ENCODE assay signal across 8 mouse cellular contexts in the genomic region with DNA sequence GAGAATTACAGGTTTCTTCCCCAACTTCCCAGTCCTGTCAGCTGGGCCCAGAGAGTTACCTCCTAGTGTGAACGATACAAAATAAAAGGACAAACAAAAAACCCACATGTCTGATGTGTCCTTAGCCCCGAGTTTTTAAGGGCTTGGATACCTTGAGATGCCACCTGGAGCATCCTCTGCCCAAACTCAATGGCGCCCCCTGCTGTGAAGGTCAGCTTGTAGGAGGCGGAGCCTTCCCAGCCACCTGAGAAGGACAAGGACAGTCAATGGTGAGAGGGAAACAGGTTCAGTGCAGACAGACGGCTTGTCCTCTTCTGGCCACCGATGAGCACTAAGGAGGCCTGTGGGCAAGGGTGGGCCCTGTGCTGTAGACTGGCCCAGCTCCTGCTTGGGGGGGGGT. TPM values are rescaled to one million over a fixed set of nuclear protein-coding genes. Genes with fewer than 3 reads are reported as not detected.
DNase-seq lines count a peak whose midpoint lies in the region; ATAC-seq and TF ChIP-seq lines count a peak whose summit lies in the region.

No protein-coding gene starts in this region.

- no peak overlapping the region for H3K4me3 ChIP-seq in intestine, embryonic 14.5 days (ENCODE audit: low read depth, low read length)
- no peak overlapping the region for H3K4me3 ChIP-seq in intestine, embryonic 15.5 days (replicated peaks)
- no peak overlapping the region for H3K4me3 ChIP-seq in spleen, adult 2 months (ENCODE audit: extremely low read depth, insufficient read depth, insufficient read length)
- H3K4me3 ChIP-seq in forebrain, embryonic 14.5 days (ENCODE audit: low read depth, low read length), result no peak overlapping the region

- no peaks in the 10 kb centered on the region for H3K27me3 ChIP-seq in intestine, embryonic 14.5 days (replicated peaks; ENCODE audit: control insufficient read depth, insufficient read depth, low read length)
- no peaks in the 10 kb centered on the region for H3K27me3 ChIP-seq in intestine, embryonic 15.5 days (replicated peaks)
- H3K27me3 ChIP-seq in spleen, adult 2 months (ENCODE audit: control insufficient read depth, insufficient read depth, low read length), result no peaks in the 10 kb centered on the region
- H3K27me3 ChIP-seq in forebrain, embryonic 14.5 days (replicated peaks; ENCODE audit: control insufficient read depth, insufficient read depth, low read length), result no peaks in the 10 kb centered on the region

- peak; percentile 68; the same call in 1 of the 2 replicates for TF ChIP-seq CTCF in spleen, adult 2 months (IDR thresholded peaks at IDR 0.05; ENCODE audit: extremely low read depth, insufficient read depth, insufficient read length, insufficient replicate concordance)

- no peak overlapping the region for H3K4me2 ChIP-seq in intestine, embryonic 14.5 days (ENCODE audit: low read length)
- no peak overlapping the region for H3K4me2 ChIP-seq in intestine, embryonic 15.5 days (replicated peaks)
- no peak overlapping the region for H3K4me2 ChIP-seq in forebrain, embryonic 14.5 days (ENCODE audit: low read length)

- ATAC-seq in intestine, embryonic 14.5 days (replicated peaks; ENCODE audit: low FRiP score, low TSS enrichment, low read depth), result no peak
- no peak for ATAC-seq in intestine, embryonic 15.5 days
- ATAC-seq in forebrain, embryonic 14.5 days, result no peak

- no peaks in the 10 kb centered on the region for H3K9me3 ChIP-seq in intestine, embryonic 14.5 days (ENCODE audit: control insufficient read depth, low read length)
- no peaks in the 10 kb centered on the region for H3K9me3 ChIP-seq in intestine, embryonic 15.5 days
- no peaks in the 10 kb centered on the region for H3K9me3 ChIP-seq in forebrain, embryonic 14.5 days (replicated peaks; ENCODE audit: control insufficient read depth, low read length)

- DNase-seq in intestine, embryonic 14.5 days (ENCODE audit: low spot score), result peak; percentile 77
- DNase-seq in B cell, adult 2 months, result peak; percentile 88 to 90
- DNase-seq in T-cell, adult 2 months (ENCODE audit: low spot score), result peak; percentile 73
- DNase-seq in kidney, postnatal 10 days, result peak; percentile 78
- DNase-seq in spleen, adult 2 months (ENCODE audit: low read depth in 1 of 2, low spot score in 2 of 2), result peak in 1 of 2 experiments; percentile 76
- no peak for DNase-seq in left cerebral cortex, adult 8-10 months (ENCODE audit: low spot score in 2 of 2)
- no peak for DNase-seq in forebrain, embryonic 14.5 days (ENCODE audit: low spot score)

- peaks cover 53% of the 10 kb centered on the region for H3K36me3 ChIP-seq in intestine, embryonic 14.5 days (ENCODE audit: control insufficient read depth, insufficient read depth, low read length)
- H3K36me3 ChIP-seq in intestine, embryonic 15.5 days, result peaks cover 40% of the 10 kb centered on the region
- H3K36me3 ChIP-seq in spleen, adult 2 months (ENCODE audit: control insufficient read depth, insufficient read depth, low read length), result peaks cover 30% of the 10 kb centered on the region
- H3K36me3 ChIP-seq in forebrain, embryonic 14.5 days (ENCODE audit: control insufficient read depth, insufficient read depth, low read length), result peaks cover 54% of the 10 kb centered on the region

- H3K9ac ChIP-seq in intestine, embryonic 14.5 days (ENCODE audit: low read length), result no peak overlapping the region
- no peak overlapping the region for H3K9ac ChIP-seq in intestine, embryonic 15.5 days
- no peak overlapping the region for H3K9ac ChIP-seq in forebrain, embryonic 14.5 days (ENCODE audit: low read length)

- TF ChIP-seq POLR2A in spleen, adult 2 months (IDR thresholded peaks at IDR 0.05; ENCODE audit: low read depth, low read length), result no peak

- 58% methylated on average over 6 of the region's 6 CpGs for WGBS in intestine, embryonic 14.5 days
- WGBS in intestine, embryonic 15.5 days, result 64% methylated on average over 6 of the region's 6 CpGs
- 77% methylated on average over 6 of the region's 6 CpGs for WGBS in spleen, adult 2 months
- 67% methylated on average over 6 of the region's 6 CpGs for WGBS in forebrain, embryonic 14.5 days

- no peak overlapping the region for H3K27ac ChIP-seq in intestine, embryonic 14.5 days (ENCODE audit: low read depth)
- no peak overlapping the region for H3K27ac ChIP-seq in intestine, embryonic 15.5 days
- no peak overlapping the region for H3K27ac ChIP-seq in spleen, adult 2 months (ENCODE audit: insufficient read depth, low read length)
- H3K27ac ChIP-seq in forebrain, embryonic 14.5 days (ENCODE audit: low read depth, low read length), result no peak overlapping the region

- peaks cover 27% of the 10 kb centered on the region for H3K4me1 ChIP-seq in intestine, embryonic 14.5 days (replicated peaks; ENCODE audit: control insufficient read depth, insufficient read depth, low read length)
- H3K4me1 ChIP-seq in intestine, embryonic 15.5 days (replicated peaks), result peaks cover 35% of the 10 kb centered on the region
- H3K4me1 ChIP-seq in spleen, adult 2 months (ENCODE audit: control insufficient read depth, insufficient read depth, insufficient read length), result peaks cover 13% of the 10 kb centered on the region; the same call in 1 of the 2 replicates
- peaks cover 9% of the 10 kb centered on the region for H3K4me1 ChIP-seq in forebrain, embryonic 14.5 days (ENCODE audit: control insufficient read depth, insufficient read depth, low read length)

RNA-seq across cellular contexts. Expression of a gene that starts 3.3 kb away (rescaled TPM):
- polyA plus RNA-seq in intestine, embryonic 14.5 days (2014; fragmentation: Nextera tagmentation; extraction: Ambion mirVana), result 2.6 and 3.5 TPM in 2 replicates
- polyA plus RNA-seq in intestine, embryonic 15.5 days (2015; fragmentation: Nextera tagmentation; extraction: Ambion mirVana), result 4.2 and 5.2 TPM in 2 replicates
- polyA plus RNA-seq in spleen, adult 2 months (2012; rRNA removed), result 49.4 and 65.0 TPM in 2 replicates
- total RNA-seq in left cerebral cortex, adult 8-10 months (2022), result 1 to 10 TPM; 1.2 to 4.1 (median 1.7) TPM
- polyA plus RNA-seq in forebrain, embryonic 14.5 days (2014; fragmentation: Nextera tagmentation; extraction: Ambion mirVana), result 0.19 and 0.62 TPM in 2 replicates

RNA-seq across cellular contexts. Expression of a gene that starts 5.7 kb away (rescaled TPM):
- polyA plus RNA-seq in intestine, embryonic 14.5 days (2014; fragmentation: Nextera tagmentation; extraction: Ambion mirVana), result 78.0 and 85.0 TPM in 2 replicates
- polyA plus RNA-seq in intestine, embryonic 15.5 days (2015; fragmentation: Nextera tagmentation; extraction: Ambion mirVana), result 93.5 and 98.1 TPM in 2 replicates
- 135 and 162 TPM in 2 replicates for polyA plus RNA-seq in spleen, adult 2 months (2012; rRNA removed)
- 100 to 1,000 TPM; 414 to 460 (median 438) TPM for total RNA-seq in left cerebral cortex, adult 8-10 months (2022)
- polyA plus RNA-seq in forebrain, embryonic 14.5 days (2014; fragmentation: Nextera tagmentation; extraction: Ambion mirVana), result 145 and 166 TPM in 2 replicates

RNA-seq across cellular contexts. Expression of a gene that starts 45.9 kb away (rescaled TPM):
- polyA plus RNA-seq in intestine, embryonic 14.5 days (2014; fragmentation: Nextera tagmentation; extraction: Ambion mirVana), result 10.8 and 13.1 TPM in 2 replicates
- 18.0 and 20.9 TPM in 2 replicates for polyA plus RNA-seq in intestine, embryonic 15.5 days (2015; fragmentation: Nextera tagmentation; extraction: Ambion mirVana)
- polyA plus RNA-seq in spleen, adult 2 months (2012; rRNA removed), result 19.4 and 26.1 TPM in 2 replicates
- 1 to 10 TPM; 5.6 to 8.1 (median 7.0) TPM for total RNA-seq in left cerebral cortex, adult 8-10 months (2022)
- 4.0 and 6.0 TPM in 2 replicates for polyA plus RNA-seq in forebrain, embryonic 14.5 days (2014; fragmentation: Nextera tagmentation; extraction: Ambion mirVana)

RNA-seq across cellular contexts. Expression of a gene that starts 49.8 kb away (rescaled TPM):
- polyA plus RNA-seq in intestine, embryonic 14.5 days (2014; fragmentation: Nextera tagmentation; extraction: Ambion mirVana), result 5.3 and 5.5 TPM in 2 replicates
- 6.4 and 7.1 TPM in 2 replicates for polyA plus RNA-seq in intestine, embryonic 15.5 days (2015; fragmentation: Nextera tagmentation; extraction: Ambion mirVana)
- 23.7 and 26.0 TPM in 2 replicates for polyA plus RNA-seq in spleen, adult 2 months (2012; rRNA removed)
- total RNA-seq in left cerebral cortex, adult 8-10 months (2022), result 1 to 10 TPM; 6.3 to 7.7 (median 7.4) TPM
- 0.97 and 1.1 TPM in 2 replicates for polyA plus RNA-seq in forebrain, embryonic 14.5 days (2014; fragmentation: Nextera tagmentation; extraction: Ambion mirVana)

RNA-seq across cellular contexts. Expression of a gene that starts 51.0 kb away (rescaled TPM):
- 29.8 and 34.5 TPM in 2 replicates for polyA plus RNA-seq in intestine, embryonic 14.5 days (2014; fragmentation: Nextera tagmentation; extraction: Ambion mirVana)
- 25.7 and 27.4 TPM in 2 replicates for polyA plus RNA-seq in intestine, embryonic 15.5 days (2015; fragmentation: Nextera tagmentation; extraction: Ambion mirVana)
- 37.9 and 64.9 TPM in 2 replicates for polyA plus RNA-seq in spleen, adult 2 months (2012; rRNA removed)
- 10 to 100 TPM; 23.4 to 27.7 (median 25.0) TPM for total RNA-seq in left cerebral cortex, adult 8-10 months (2022)
- 23.4 and 24.9 TPM in 2 replicates for polyA plus RNA-seq in forebrain, embryonic 14.5 days (2014; fragmentation: Nextera tagmentation; extraction: Ambion mirVana)

Comparison
In these comparisons a context has a peak if more than half of its experiments do, and no peak if none do; other contexts are left out.
1. DNase-seq: peak in intestine, embryonic 14.5 days (single experiment), B cell, adult 2 months (2 of 2), T-cell, adult 2 months (single experiment) and kidney, postnatal 10 days (single experiment); none in left cerebral cortex, adult 8-10 months (0 of 2) and forebrain, embryonic 14.5 days (single experiment).